Mouse (Mus musculus): Measurements from ENCODE around the gene Cyp27b1.
A peak's percentile ranks its signal among the peaks of the same experiment; 100 is the strongest.
"Not testable (repeated sequence)": the region's sequence is repeated elsewhere in the genome, so short reads cannot be mapped to it uniquely, and the experiment has no call there.

The Cyp27b1 gene

DNA sequence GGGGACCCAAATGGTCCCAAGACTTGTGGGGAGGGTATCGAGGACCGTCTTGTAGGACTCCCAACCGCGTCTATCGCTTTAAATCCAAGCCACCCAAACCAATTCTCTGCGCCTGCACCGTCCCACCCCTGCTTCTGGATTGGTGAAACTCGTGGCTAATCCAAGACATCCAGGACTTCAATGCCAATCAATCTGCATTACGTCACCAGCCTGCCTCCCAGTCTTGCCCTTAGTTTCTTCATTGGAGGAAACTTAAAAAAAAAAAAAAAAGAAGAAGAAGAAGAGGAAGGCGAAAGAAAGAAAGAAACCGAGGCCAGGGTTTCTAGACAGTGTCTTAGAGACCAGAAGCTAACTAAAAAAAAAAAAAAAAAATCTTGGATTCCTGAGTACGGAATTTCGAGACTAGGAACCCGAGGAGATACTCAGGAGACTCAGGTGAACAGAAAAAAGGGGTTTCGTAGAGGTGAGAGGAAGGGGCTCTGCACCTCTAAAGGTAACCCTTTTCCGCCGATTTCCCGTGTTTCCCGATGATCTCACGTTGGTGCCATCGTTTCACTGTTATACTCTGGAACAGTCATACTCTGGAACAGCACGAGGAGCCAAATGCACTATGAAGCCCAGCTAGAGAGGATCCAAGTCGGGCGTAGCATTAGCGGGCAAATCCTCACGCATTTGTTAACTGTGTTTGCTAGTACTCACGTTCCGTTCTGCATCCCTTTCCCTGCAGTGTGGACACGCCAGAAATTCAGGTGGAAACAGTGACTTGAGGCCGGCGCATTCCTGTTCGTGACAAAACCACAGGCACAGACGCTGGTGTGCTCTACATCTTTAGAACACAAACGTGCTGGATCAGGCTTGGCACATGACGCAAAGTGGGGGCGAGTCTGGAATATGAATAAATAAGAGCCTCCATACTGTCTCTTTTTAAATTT, 22.4 kb downstream of the Cyp27b1 start, which contains the start of gene Tspan31:
Gene Tspan31, minus strand, starts transcription at position 75 of the 932 bp plus-strand sequence.
- peak; percentile 89 to 92 for DNase-seq

GRCm38 (mm10) chr10:127071203-127071602, 23.2 kb downstream of the Cyp27b1 start:
- DNase-seq: no peak

DNA sequence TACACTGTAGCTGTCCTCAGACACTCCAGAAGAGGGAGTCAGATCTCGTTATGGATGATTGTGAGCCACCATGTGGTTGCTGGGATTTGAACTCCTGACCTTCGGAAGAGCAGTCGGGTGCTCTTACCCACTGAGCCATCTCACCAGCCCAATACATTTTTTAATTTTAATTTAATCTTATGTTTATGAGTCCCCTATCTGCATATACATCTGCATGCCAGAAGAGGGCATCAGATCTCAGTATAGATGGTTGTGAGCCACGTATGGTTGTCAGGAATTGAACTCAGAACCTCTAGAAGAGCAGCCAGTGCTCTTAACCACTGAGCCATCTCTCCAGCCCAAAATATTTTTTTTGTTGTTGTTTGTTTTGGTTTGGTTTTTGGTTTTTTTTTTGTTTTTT, 24.2 kb downstream of the Cyp27b1 start:
- DNase-seq: not testable (repeated sequence)

DNA sequence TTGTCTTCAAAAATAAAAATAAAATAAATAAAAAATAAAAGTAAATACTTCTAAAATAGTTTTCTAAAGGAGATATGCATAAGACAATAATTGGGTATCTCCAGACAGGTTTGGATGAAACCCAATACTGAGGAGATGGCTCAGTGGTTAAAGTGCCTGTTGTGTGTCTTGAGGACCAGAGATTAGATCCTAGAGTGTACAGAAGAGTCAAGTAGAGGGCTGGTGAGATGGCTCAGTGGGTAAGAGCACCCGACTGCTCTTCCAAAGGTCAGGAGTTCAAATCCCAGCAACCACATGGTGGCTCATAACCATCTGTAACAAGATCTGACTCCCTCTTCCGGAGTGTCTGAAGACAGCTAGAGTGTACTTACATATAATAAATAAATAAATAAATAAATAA, 24.9 kb downstream of the Cyp27b1 start:
- not testable (repeated sequence) for DNase-seq

- no peak for DNase-seq
Measured at GRCm38 (mm10) chr10:127073981-127074380, 25.9 kb downstream of the Cyp27b1 start.

DNA sequence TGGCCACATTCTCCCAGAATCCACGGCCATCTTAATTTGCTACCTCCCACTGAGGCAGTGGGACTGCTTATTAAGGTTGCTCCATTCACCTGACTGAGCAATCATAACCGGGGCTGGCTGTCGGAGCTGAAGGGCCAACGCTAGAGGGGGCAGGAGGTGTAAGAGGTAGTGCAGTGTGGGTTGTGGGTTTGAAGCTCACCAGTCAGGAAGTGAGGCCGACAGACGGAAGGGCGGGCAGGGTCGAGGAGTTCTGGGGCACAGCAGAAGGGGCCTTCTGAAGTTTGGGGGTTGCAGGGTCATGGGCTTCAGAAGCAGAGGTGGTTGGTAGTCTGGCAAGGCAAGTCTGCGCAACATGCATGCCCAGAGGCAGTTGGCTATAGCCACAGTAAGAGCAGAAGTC, 27.0 kb downstream of the Cyp27b1 start, which contains the start of gene Agap2:
Gene Agap2, plus strand, starts transcription at position 205 of the 400 bp plus-strand sequence.
- no peak for DNase-seq

DNA sequence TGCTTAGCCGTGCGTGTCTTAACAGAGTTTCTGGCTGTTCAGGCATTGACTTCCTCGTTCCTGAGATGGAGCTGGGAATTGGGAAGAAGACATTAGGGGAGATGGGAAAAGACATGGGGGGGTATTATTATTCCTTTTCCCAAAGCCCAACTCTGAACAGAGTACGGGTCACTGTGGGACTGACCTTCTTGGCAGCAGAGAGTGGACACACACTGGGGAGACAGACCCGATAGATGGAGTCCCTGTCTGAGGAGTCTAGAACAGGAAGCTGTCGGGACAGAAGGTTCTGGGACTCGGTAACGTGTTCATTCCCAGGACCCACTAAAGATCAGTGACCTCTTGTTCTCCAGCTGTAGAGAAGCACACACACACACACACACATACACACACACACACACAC, 27.6 kb downstream of the Cyp27b1 start:
- no peak for DNase-seq

DNA sequence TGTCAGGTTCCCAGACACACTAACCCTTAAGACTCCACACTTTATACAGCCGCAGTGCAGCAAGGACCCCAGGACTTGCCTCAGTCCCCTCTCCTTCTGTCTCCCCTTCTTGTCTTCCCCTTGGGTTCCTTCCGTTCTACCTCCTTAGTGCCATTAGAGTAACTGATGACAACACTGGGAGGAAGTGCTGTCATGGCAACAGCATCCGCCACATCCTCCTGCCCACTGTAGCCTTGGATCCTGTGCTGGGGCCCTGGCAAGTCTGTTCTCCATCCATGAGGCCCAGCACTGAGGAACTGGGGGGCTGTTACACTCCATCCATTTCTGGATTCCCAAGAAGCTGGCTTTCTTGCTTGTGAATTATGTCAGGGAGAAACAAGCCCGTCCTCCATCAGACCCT, 28.0 kb downstream of the Cyp27b1 start:
- DNase-seq: no peak

GRCm38 (mm10) chr10:127077515-127077914, 29.5 kb downstream of the Cyp27b1 start:
- DNase-seq: peak in 1 of 2 experiments; percentile 26

- DNase-seq: peak in 1 of 2 experiments; percentile 47
Measured at GRCm38 (mm10) chr10:127078001-127078676, 30.1 kb downstream of the Cyp27b1 start.

- DNase-seq: peak; percentile 87 to 88
Measured at GRCm38 (mm10) chr10:127078677-127079575, 30.9 kb downstream of the Cyp27b1 start.

DNA sequence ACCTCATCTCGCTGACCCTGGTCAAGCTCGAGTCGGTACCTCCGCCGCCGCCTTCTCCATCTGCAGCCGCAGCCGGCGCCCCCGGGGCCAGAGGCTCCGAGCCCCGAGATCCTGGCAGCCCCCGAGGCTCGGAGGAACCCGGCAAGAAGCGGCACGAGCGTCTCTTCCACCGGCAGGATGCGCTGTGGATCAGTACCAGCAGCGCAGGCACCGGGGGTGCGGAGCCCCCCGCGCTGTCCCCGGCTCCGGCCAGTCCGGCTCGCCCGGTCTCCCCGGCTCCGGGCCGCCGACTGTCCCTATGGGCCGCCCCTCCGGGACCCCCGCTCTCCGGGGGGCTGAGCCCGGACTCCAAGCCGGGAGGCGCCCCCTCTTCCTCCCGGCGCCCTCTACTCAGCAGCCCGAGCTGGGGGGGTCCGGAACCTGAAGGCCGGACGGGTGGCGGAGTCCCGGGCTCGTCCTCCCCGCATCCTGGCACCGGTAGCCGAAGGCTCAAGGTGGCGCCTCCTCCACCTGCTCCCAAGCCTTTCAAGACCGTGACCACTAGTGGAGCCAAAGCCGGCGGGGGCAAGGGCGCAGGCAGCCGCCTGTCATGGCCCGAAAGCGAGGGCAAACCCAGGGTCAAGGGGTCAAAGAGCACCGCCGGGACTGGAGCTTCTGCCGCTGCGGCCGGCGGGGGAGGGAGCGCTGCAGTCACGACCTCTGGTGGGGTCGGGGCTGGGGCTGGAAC, 31.8 kb downstream of the Cyp27b1 start:
- DNase-seq: peak; percentile 76 to 80

- DNase-seq: peak; percentile 65 to 70
Measured at GRCm38 (mm10) chr10:127080901-127081780, 33.1 kb downstream of the Cyp27b1 start.

- DNase-seq: peak in 1 of 2 experiments; percentile 24
Measured at GRCm38 (mm10) chr10:127081996-127082620, 34.1 kb downstream of the Cyp27b1 start.

DNA sequence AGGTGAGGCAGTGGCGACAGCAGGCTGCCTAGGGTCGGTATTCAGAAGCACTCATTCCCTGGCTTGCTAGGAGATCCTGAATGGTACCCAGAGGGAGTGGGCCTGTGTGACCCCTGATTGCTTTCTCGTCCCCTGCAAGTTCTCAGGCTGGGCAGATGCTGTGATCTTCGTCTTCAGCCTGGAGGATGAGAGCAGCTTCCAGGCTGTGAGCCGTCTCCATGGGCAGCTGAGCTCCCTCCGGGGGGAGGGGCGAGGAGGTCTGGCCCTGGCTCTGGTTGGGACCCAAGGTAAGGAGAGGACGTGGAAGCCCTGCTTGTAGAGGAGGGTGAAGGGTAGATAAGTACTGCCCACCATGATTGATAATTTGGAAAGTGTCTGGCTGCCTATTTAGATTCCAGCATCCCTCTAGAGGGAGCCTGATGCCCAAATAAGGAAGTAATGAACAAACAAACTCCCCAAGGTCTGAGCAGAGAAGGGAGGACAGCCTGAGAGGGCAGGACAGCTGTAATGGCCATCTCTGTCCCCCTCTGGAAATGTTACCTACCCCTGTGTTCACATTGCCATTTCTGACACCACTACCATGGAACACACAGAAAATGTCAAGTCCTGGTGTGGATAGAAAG, 35.4 kb downstream of the Cyp27b1 start:
- DNase-seq: peak in 1 of 2 experiments; percentile 26

DNA sequence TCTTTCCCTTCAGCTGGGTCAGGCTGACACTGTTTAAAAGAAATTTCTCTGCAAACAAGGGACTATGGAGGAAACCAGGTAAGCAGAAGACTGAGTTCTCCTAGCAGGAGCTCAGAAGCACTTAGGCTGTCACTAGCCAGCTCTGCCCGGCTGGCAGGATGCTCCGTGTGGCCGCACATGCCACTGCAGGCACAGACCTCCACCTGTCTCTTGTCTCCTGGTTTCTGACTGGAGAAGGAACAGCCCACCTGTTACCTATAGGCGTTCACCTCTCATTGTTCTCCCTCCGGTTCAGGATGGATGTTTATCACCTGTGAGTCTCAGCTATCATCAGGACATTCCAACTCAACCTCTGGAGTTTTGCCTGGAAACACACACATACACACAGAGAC, 35.9 kb downstream of the Cyp27b1 start:
- DNase-seq: peak in 1 of 2 experiments; percentile 66

- no peak for DNase-seq
Measured at GRCm38 (mm10) chr10:127085052-127085451, 37.0 kb downstream of the Cyp27b1 start.

GRCm38 (mm10) chr10:127085633-127086032, 37.6 kb downstream of the Cyp27b1 start:
- DNase-seq: no peak

DNA sequence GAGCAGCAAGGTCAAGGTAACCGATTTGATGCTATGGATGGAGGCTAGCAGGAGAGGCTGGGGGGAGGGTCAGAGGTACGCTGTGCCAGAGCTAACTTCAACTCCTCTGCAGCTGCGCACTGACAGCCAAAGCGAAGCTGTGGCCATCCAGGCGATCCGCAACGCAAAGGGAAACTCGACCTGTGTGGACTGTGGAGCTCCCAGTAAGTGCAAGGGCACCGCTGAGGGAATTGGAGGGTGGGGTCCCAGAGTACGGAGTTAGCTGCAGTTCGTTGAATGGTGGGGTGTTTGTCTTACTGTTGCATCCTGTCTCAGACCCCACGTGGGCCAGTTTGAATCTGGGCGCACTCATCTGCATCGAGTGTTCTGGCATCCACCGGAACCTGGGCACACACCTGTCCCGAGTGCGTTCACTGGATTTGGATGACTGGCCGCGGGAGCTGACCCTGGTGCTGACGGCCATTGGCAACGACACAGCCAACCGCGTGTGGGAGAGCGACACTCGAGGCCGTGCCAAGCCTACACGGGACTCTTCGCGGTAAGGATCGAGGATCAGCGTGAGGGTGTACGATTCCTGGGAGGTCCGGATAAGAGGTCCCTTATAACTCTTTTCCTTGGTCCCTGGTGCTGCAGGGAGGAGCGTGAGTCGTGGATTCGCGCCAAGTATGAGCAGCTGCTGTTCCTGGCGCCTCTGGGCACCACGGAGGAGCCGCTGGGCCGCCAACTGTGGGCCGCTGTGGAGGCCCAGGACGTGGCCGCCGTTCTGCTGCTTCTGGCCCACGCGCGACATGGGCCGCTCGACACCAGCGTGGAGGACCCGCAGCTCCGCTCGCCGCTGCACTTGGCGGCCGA, 42.7 kb downstream of the Cyp27b1 start:
- DNase-seq: peak; percentile 54 to 63
